Mouse (Mus musculus): ENCODE results near the gene Ctnnd2. TPM values are rescaled to one million over a fixed set of nuclear protein-coding genes. Genes with fewer than 3 reads are reported as not detected.

The Ctnnd2 gene
- total RNA-seq, 2 experiments from 2014 or later = 2.9 to 3.1 TPM

DNA sequence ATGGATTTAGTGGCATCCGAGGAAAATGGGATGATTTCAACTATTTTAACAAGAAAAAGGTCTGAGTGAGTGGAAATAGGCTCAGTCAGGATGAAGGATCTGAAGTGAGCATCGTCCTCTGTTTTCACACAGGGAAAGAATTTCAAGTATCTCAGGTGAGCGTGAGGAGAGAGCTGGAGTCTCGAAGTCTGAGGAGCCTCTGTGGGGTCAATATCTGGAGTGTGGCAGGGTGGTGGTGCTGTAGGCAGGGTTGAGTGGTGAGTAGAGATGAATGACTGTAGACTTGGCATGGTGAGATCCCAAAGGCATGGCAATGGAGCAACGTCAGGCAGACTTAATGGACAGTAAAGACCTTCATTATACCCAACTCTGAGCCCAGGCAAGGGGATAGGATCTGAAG, 529.2 kb downstream of the Ctnnd2 start:
- no peak for DNase-seq (ENCODE audit: low spot score in 2 of 2)

DNA sequence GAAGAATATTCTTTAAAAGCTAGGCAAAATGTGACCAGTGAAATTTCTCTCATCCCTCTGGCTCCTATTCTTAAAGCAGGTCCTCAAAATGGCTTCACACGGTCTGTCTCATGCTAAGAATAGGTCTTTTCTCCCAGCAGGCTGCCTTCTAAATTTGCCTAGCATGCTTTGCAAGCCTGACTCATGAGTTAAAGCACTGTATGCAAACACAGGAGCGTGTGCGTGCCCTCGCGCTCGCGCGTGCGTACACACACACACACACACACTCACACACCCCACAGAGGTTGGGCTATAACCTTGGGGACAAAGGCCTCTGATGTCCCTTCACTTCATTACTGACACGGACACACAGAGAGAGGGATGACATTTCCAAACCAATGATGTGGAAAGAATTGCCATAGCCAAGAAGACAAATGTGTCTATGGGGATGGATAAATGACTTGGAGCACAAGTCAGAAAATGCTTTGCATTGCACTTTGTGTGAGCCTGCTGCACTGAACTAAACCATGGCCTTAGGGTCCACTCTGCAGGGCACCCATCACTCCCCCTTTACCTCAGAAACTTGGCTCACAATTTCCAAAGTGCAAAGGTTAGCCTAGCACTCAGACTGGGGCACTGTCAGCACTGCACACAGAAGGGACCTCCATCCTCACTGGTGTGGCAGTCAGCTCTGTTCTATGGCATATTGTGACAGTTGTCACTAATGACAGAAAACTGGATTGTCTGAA, 536.8 kb downstream of the Ctnnd2 start:
- no peak for DNase-seq (ENCODE audit: low spot score in 2 of 2)

DNA sequence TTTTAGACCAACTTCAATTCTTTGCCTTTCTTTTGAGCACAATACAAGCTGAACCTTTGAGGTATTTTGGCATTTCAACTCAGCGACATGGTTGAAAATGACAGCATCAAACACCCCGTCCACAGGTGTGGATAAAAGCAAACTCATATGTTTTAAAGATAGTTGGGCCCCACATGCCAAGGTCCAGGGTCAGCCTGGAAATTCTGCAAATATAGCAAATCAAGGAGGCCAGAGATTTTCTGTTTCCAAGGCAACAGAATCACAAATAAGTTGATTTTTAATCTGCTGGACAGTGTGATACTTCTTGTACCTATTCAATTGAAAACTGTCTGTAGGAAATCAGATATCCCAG, 537.3 kb downstream of the Ctnnd2 start:
- no peak for DNase-seq (ENCODE audit: low spot score in 2 of 2)

DNA sequence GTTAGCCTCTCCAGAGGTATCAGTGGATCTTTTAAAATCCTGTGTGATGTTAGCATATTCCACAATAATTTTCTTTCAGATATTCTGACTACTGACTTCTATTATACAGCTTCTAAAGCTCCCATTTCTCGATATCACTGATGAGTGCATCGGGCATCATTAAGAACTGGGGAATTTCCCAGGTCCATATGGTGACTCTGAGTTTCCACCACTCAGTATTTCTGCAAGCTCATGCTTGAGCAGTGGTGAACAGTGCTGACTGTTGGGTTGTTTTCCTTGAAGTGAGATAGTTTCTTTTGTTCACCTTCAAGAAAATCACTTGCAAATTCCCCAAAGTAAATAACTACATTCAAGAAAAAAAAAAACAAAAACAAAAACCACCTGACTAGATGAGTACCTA, 542.4 kb downstream of the Ctnnd2 start:
- no peak for DNase-seq (ENCODE audit: low spot score in 2 of 2)

DNA sequence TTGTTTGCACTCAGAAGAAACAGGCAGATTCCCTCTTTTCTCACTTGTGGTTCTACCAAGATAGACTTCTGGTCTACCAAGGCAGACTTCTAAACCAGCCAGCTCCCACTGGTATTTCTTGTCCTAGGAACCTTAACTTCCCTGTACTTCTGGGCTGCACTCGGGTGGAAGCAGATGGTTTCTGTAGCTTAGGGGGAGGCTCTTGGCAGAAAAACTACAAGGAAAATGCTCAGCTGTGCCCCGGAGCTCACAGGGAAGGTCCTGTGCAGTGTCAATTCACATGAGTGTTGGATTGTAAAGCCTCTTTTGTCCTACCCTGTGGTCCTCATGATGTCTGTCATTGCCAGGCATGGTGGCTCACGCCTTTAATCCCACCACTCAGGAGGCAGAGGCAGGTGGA, 546.4 kb downstream of the Ctnnd2 start:
- DNase-seq (ENCODE audit: low spot score in 2 of 2) = no peak

DNA sequence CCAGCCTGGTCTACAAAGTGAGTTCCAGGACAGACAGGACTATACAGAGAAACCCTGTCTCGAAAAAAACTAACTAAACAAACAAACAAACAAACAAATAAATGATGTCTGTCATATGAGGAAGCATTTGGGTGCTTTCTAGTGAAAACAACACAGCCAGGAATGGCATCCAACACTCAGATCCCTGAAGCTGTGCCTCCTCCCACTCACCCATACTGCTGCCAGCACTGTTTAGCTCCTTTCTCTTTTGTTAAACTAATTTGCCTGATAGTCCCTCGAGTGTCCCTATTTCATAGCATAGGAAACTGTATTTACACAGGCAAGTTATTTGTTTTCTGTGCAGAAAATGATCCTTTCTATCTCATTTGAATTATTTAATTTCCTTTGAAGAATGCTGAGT, 546.8 kb downstream of the Ctnnd2 start:
- no peak for DNase-seq (ENCODE audit: low spot score in 2 of 2)

DNA sequence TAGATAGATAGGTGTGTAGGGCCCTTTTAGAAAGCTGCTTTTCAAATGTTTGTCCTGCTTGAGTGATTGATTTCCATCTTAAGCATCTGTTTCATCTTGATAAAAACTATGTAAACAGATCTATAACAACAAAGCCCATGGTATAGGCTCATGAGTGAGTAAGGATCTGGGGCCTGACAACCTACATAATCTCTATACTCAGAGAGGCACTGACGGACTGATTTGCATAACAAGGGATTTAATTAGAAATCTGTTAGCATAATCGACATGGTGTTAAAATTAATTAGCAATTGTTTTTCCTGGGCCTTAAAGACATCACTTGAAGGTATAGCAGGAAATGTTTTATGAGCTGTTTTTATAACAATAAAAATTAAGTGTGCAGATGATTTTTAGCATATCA, 548.7 kb downstream of the Ctnnd2 start:
- DNase-seq (ENCODE audit: low spot score in 2 of 2) = no peak

DNA sequence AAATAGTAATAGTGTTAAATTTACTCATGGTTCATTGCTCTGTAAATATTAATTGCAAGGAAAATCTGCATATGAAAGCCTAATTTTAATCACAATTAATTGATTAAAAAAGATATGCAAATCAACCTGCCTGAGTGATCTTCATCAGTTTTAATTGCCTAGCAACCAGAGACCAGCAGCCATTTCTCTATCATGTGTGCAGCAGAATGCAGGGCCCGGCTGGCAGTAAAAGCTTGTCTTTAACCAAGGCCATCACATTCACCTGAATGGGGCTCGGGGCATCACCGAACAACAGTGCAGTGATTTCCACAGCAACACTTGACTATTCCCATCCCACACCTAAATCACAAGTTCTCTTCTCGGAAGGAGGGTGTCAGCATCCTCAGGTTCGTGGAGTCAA, 553.7 kb downstream of the Ctnnd2 start:
- DNase-seq (ENCODE audit: low spot score in 2 of 2) = no peak

DNA sequence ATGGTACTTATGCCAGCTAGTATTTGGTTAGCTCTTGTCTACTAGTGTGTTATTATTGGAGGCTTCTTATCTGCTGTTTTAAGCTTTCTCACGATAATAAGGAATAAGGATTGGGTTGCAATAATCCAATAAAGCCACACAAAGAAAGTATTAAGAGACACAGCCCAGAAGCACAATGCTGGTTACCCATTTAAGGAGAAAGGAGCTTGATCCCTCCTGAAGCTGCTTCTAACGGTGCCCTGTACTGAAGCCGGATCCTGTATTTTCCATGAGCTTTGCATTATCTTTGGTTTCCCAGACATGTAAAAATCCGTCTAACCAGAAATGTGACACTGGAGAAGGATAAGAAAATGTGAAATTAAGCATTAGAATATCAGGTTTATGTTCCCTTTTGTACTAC, 565.8 kb downstream of the Ctnnd2 start:
- no peak for DNase-seq (ENCODE audit: low spot score in 2 of 2)

DNA sequence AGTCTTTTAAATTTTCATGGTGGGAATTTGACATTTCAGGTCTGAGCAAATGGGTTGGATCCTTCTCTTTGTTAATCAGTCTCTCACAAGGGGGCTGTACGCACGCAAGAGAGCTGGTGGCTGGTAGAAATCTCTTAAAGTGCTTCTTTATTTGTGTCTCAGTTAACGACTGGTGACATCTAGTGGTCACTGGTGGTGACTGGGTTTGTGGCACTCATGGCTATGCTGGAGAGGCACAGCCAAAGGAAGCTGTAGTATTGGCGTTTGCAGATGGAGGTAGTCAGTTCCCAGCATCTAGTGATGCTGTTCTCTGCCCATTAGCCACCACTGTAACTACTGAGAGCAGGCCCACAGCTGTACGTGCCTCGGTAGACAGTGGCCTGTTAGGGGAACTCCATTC, 568.3 kb downstream of the Ctnnd2 start:
- peak; percentile 12 to 24 for DNase-seq (ENCODE audit: low spot score in 2 of 2)

DNA sequence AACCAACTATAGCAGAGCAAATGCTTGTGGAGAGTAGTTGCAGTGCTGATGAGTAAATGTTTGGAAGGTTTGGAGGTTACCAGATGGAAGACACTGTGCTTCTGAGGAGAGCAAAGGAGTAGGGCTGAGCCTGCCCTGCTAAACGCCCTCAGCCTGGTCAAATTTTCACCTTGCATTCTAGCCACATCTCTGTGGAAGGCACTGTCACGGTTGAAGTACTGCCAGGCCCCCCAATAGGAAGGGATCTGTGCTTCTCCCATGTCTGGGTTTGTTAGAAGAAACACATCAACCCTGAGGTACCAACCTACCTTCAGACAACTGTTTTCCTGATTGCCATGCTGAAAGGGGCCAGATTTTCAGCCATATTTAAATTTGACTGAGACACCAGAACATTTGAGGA, 585.6 kb downstream of the Ctnnd2 start:
- DNase-seq (ENCODE audit: low spot score in 2 of 2) = no peak

DNA sequence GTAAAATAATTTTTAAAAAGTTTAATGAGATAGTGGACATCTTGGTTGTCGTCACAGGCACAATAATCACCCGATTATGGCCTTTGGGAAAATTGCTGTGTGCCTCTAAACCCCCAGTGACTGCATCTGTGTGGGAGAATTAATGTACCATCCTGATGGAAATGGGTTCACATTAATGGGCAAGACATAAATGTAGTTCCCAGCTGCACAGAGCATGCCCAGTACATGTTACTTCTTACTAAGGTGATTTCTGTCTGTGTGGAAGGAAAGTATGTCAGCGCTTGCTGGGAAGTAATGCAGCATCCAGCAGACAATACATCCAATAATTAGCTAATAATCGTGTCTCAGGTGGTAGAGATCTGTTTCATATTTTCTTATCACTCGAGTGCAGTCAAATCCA, 589.8 kb downstream of the Ctnnd2 start:
- no peak for DNase-seq (ENCODE audit: low spot score in 2 of 2)

DNA sequence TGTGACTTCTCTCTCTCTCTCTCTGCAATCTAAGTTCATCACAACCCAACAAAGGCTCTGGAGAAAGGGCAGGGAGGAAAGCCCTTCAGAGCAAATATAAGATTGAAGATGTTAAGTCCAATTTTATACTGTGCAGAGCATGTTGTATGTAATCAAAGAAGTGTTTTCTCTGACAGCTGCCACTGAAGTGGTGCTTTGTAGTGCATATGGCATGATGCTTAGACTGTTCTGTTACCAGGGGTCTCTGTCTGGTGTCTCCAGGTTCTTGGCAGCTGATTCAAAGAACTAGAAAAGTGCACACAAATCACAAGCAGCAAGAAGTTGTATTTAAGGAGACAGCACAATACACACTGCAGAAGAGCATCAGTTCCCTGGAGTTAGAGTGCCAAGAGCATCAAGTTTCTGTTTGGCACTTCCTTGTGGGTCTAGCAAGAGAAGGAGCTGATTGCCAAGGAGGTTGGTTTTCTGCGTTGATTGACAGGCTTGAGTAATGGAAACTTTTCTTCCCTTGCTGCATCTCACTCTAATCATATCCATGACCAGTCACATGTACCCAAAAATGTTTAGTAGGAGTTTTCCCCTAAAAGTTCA, 590.4 kb downstream of the Ctnnd2 start:
- no peak for DNase-seq (ENCODE audit: low spot score in 2 of 2)

DNA sequence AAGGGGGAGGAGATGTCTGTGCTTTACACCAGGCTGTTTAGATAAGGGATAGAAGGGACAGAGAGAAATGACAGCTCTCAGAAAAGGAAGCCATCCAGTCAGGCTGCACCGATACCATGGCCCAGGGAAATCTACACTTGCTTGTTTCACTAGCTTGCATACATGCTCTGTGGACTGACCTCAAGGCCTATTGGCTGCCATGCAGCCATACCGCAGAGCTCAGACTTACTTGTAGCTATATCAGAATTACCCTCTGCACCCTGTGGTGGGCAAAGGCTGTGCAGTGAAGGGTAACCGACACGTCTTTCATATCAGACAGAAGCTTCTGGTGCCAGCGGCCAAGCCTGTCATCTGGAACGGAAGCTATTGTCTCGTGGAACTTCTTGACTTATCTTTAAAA, 604.5 kb downstream of the Ctnnd2 start:
- no peak for DNase-seq (ENCODE audit: low spot score in 2 of 2)

DNA sequence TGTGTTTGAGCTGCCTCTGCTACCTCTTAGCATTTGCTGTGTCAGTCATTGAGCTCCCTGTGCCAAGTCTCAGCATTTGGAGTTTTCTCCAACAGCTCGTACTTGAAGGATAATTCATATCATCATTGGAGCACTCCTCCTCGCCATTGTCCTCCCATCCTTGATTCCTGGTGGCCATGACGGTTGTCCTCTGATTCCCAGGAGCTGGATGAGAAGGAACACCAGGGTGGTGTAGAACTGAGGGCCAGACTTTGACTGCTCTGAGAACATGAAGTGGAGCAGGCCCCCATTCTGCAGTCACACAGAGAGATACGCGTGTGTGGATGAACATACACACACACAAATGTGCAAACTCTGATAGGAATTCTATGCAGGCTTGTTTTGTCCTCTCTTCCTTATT, 605.4 kb downstream of the Ctnnd2 start:
- DNase-seq (ENCODE audit: low spot score in 2 of 2) = no peak

DNA sequence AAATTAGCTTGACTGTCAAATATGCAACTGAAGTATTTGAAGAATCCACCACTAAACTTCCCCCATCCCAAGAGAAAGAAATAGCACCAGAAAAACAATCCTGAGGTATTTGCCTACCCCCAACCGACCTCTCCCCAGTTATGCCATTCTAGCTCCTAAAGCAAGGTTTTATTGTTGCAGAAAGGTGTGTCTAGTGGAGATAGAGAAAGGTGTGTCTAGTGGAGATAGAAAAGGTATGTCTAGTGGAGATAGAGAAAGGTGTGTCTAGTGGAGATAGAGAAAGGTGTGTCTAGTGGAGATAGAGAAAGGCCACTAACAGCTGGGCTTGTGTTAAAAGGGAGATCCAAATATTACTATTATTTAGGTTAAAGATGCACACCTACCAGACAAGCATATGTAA, 607.5 kb downstream of the Ctnnd2 start:
- no peak for DNase-seq (ENCODE audit: low spot score in 2 of 2)

DNA sequence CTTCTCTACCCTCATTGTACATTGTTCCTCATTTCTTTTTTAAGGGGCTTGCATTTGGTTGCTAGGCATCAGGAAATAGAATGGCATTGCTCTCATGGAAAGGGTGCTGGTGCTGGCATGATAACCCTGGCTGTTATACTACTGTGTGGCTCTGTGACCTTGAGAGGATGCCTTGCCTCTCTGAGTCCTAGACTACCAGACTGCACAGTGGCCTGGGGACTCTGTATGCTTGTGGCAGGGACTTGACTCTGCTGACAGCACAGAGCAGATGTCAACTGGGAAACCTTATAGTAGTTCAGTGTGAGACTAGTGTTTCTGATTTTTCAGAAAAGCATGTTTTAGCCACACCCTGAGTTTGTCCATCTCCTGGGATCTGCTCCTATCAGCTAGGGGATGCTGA, 608.6 kb downstream of the Ctnnd2 start:
- DNase-seq (ENCODE audit: low spot score in 2 of 2) = no peak

DNA sequence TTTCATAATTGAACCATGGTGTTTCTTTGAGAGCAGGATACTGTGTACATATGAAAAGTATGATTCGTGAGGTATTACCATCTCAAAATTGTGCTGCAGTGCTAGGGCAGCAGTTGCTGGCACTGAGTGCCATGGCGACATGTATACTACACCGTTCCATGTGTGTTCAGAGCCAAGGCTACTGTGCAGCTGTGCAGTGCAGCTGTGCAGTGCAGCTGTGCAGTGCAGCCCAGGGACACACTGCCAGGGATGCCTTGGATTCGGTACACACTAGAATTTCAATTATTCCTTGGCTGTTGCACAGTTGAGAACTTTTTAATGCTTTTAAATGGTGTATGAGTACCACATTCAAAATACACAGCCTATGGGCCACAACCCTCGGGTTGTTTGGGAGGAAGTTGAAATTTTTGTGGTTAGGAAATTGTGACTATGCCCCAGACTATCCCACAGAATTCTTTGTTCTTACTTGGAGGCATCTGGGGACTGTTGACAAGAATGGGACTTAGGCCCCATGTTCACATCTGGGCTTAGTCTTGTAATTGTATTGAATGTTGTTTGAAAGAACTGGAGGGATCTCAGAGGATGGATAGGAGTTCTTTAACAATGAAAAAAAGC, 613.4 kb downstream of the Ctnnd2 start:
- DNase-seq (ENCODE audit: low spot score in 2 of 2) = no peak

DNA sequence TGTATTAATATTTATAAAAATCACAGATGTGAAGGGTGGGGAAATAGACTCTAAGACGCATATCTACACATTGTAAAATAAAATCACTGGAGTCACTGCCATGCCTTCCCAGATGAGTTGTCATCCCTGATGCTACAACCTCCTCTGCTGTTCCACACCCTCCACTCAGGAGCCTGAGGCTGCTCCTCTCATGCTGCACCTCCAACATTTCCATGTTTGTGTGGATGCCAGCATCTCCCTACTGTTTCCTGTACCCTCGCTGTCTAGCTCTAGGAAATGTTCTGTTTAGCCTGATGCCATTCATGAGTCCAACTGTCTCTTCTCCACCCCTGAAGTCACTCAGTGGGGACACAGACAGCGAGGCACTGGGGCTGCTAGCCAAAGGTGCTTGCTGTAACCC, 620.9 kb downstream of the Ctnnd2 start:
- DNase-seq (ENCODE audit: low spot score in 2 of 2) = no peak

DNA sequence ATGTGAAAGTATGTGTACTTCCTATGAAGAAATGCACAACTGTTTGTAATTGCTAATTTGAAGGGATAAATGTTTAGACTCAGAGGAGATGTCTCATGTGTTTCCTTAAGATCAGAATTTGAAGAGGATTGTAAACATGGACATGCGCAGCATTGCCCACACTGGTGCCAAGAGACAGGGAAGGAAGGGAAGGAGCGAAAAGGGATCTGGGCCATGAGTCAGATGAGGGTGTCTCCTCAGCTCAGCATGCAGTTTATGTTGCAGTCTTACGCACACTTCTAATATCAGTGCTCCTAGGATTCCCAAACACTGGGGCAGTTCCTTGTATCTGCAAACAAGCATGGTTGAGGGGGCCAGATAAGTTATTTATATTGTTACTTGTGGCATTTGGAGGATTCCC, 623.3 kb downstream of the Ctnnd2 start:
- no peak for DNase-seq (ENCODE audit: low spot score in 2 of 2)

DNA sequence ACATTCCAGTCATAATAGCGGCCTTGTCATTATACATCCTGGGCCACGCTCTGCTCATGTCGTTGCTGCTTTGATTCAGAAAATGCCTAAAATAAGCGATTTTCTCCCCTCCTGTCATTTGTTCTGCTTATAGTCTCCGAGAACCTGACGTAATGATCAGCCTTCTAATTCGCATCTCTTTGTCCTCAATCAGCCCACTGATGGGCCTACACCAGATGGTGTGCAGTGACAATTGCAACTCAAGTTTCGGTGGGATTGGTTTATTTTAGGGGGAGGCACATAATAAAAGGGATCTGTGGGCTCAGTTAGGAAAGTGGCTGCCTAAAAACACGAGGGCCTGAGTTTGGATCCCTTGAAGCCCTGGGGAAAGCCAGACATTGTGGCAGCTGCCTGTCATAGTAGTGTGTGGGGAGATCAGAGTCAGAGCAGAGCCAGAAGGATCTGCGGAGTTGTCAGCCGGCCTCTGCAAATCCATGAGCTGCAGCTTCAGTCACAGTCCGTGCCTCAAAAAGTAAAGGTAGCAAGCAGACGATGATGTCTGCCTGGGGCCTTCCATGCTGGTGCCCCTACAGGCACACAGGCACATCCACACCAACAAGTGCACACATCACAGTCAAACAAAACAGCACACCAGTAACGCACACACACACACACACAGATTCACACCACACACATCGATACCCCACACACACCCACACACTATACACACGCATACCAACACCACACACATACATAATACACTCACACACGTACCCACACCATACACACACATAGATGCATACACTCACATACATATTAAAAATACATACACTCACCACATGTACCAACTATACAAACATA, 655.3 kb downstream of the Ctnnd2 start:
- DNase-seq (ENCODE audit: low spot score in 2 of 2) = no peak

All from adrenal gland, adult 18-20 months (tissue).